16 mouse cellular contexts compared by ENCODE assay signal in the genomic region with DNA sequence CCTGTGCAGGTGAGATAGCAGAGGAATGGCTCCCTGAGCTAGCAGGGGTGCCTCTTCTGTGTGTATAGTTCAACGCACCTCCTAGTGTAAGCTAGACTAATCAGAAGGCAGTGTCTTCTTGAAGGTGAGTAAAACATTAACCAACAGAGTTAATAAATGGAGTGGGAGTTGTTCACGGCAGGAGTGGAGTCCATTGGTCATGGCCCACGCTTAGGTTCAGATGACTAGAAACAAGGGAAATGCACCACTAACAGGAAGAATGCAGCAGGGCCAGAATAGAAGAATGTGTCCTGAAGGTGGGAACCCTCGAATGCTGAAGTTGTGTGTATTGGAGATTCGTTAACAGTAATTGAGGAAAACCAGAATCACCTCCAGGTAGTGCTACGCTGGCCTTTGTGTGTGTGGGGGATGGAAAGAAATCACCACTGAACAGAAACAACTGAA. TPM values are rescaled to one million over a fixed set of nuclear protein-coding genes. Genes with fewer than 3 reads are reported as not detected.
DNase-seq lines count a peak whose midpoint lies in the region; ATAC-seq and TF ChIP-seq lines count a peak whose summit lies in the region.
"Had no signal": no experiment of that assay in that cellular context is flagged by ENCODE, and none has a peak within 500 bp of the region (broad histone marks: within the 10 kb centered on the region; RNA-seq: fewer than 3 reads in every experiment).

No protein-coding gene starts in this region.

- no peak overlapping the region for H3K4me2 ChIP-seq in hindbrain, embryonic 13.5 days
- H3K4me2 ChIP-seq in hindbrain, embryonic 16.5 days (ENCODE audit: low read length) = no peak overlapping the region
- peak overlapping the region; percentile 54 for H3K4me2 ChIP-seq in intestine, postnatal 0 days (replicated peaks; ENCODE audit: low read depth)
- 0 out of 2 replicates have a peak overlapping the region, but pooled peaks have one; percentile 1 for H3K4me2 ChIP-seq in stomach, embryonic 14.5 days (replicated peaks; ENCODE audit: low read depth, low read length)

- no peaks in the 10 kb centered on the region for H3K9me3 ChIP-seq in hindbrain, embryonic 13.5 days
- H3K9me3 ChIP-seq in hindbrain, embryonic 16.5 days (ENCODE audit: control insufficient read depth, low read length) = no peaks in the 10 kb centered on the region
- no peaks in the 10 kb centered on the region for H3K9me3 ChIP-seq in intestine, postnatal 0 days (ENCODE audit: control insufficient read depth)
- H3K9me3 ChIP-seq in stomach, embryonic 14.5 days (ENCODE audit: control insufficient read depth, low read depth, low read length) = no peaks in the 10 kb centered on the region
- H3K9me3 ChIP-seq: G1E had no signal

- no peak for TF ChIP-seq CTCF in intestine, postnatal 0 days (IDR thresholded peaks at IDR 0.05; ENCODE audit: low read depth)

- ATAC-seq in hindbrain, embryonic 13.5 days (ENCODE audit: low FRiP score) = no peak
- no peak for ATAC-seq in hindbrain, embryonic 16.5 days
- ATAC-seq in intestine, postnatal 0 days = peak; percentile 85
- ATAC-seq in stomach, embryonic 14.5 days (ENCODE audit: insufficient number of reproducible peaks, insufficient read depth, low FRiP score, low read depth) = peak; percentile 54
- ATAC-seq: inflammation-experienced regulatory T-cells, adult 6 months had no signal

- H3K4me1 ChIP-seq in hindbrain, embryonic 13.5 days (replicated peaks) = peaks cover 36% of the 10 kb centered on the region
- peaks cover 17% of the 10 kb centered on the region for H3K4me1 ChIP-seq in hindbrain, embryonic 16.5 days (ENCODE audit: control insufficient read depth, insufficient read depth, low read depth, low read length)
- H3K4me1 ChIP-seq in intestine, postnatal 0 days (replicated peaks; ENCODE audit: control insufficient read depth, insufficient read depth, low read length) = peaks cover 7% of the 10 kb centered on the region; the same call in 1 of the 2 replicates
- peaks cover 9% of the 10 kb centered on the region; the same call in 1 of the 2 replicates for H3K4me1 ChIP-seq in stomach, embryonic 14.5 days (ENCODE audit: control insufficient read depth, insufficient read depth, low read length)

- DNase-seq in kidney, postnatal 25 days = peak; percentile 67 to 80
- no peak for DNase-seq in heart, postnatal 4 days
- DNase-seq in spleen, adult 18-20 months = no peak
- no peak for DNase-seq in right cerebral cortex, postnatal 36 days (ENCODE audit: low spot score in 2 of 2)
- DNase-seq: cerebellum, postnatal 14 days; gastrocnemius, postnatal 25 days had no signal

- no peak overlapping the region for H3K4me3 ChIP-seq in hindbrain, embryonic 13.5 days
- no peak overlapping the region for H3K4me3 ChIP-seq in hindbrain, embryonic 16.5 days (ENCODE audit: low read length)
- H3K4me3 ChIP-seq in intestine, postnatal 0 days (ENCODE audit: low read depth, low read length) = 0 out of 2 replicates have a peak overlapping the region, but pooled peaks have one; percentile 0
- H3K4me3 ChIP-seq in stomach, embryonic 14.5 days (ENCODE audit: low read depth, low read length) = no peak overlapping the region

- H3K27ac ChIP-seq in hindbrain, embryonic 13.5 days = no peak overlapping the region
- H3K27ac ChIP-seq in hindbrain, embryonic 16.5 days (ENCODE audit: low read depth, low read length) = no peak overlapping the region
- H3K27ac ChIP-seq in intestine, postnatal 0 days (ENCODE audit: low read depth, low read length) = peak overlapping the region; percentile 67; the same call in 1 of the 2 replicates
- H3K27ac ChIP-seq in stomach, embryonic 14.5 days (ENCODE audit: low read length) = no peak overlapping the region
- H3K27ac ChIP-seq: macrophage had no signal

- 0 out of 2 replicates have a peak overlapping the region, but pooled peaks have one; percentile 3 for H3K9ac ChIP-seq in hindbrain, embryonic 13.5 days
- H3K9ac ChIP-seq in hindbrain, embryonic 16.5 days (ENCODE audit: low read depth, low read length) = no peak overlapping the region
- H3K9ac ChIP-seq in intestine, postnatal 0 days (ENCODE audit: low read depth, low read length) = no peak overlapping the region
- H3K9ac ChIP-seq in stomach, embryonic 14.5 days (replicated peaks; ENCODE audit: low read depth, low read length) = no peak overlapping the region

- no peaks in the 10 kb centered on the region for H3K27me3 ChIP-seq in hindbrain, embryonic 13.5 days
- H3K27me3 ChIP-seq in hindbrain, embryonic 16.5 days (replicated peaks; ENCODE audit: control insufficient read depth, insufficient read depth, low read length) = no peaks in the 10 kb centered on the region
- no peaks in the 10 kb centered on the region for H3K27me3 ChIP-seq in intestine, postnatal 0 days (replicated peaks; ENCODE audit: control insufficient read depth, insufficient read depth, low read length)
- H3K27me3 ChIP-seq in stomach, embryonic 14.5 days (ENCODE audit: control insufficient read depth, insufficient read depth, low read length) = no peaks in the 10 kb centered on the region

- H3K36me3 ChIP-seq in hindbrain, embryonic 13.5 days = peaks cover 28% of the 10 kb centered on the region
- peaks cover 11% of the 10 kb centered on the region for H3K36me3 ChIP-seq in hindbrain, embryonic 16.5 days (ENCODE audit: control insufficient read depth, insufficient read depth, low read length)
- peaks cover 14% of the 10 kb centered on the region for H3K36me3 ChIP-seq in intestine, postnatal 0 days (ENCODE audit: control insufficient read depth, insufficient read depth)
- peaks cover 11% of the 10 kb centered on the region for H3K36me3 ChIP-seq in stomach, embryonic 14.5 days (ENCODE audit: control insufficient read depth, insufficient read depth, low read length)

- 78% methylated on average over 6 of the region's 6 CpGs for WGBS in hindbrain, embryonic 13.5 days
- 83% methylated on average over 6 of the region's 6 CpGs for WGBS in hindbrain, embryonic 16.5 days
- 38% methylated on average over 6 of the region's 6 CpGs for WGBS in intestine, postnatal 0 days
- 72% methylated on average over 6 of the region's 6 CpGs for WGBS in stomach, embryonic 14.5 days

RNA-seq across cellular contexts. Expression of a gene that starts 4.2 kb away (rescaled TPM):
- polyA plus RNA-seq in hindbrain, embryonic 13.5 days (2015; fragmentation: Nextera tagmentation; extraction: Ambion mirVana) = 27.1 and 27.2 TPM in 2 replicates
- polyA plus RNA-seq in hindbrain, embryonic 16.5 days (2015; fragmentation: Nextera tagmentation; extraction: Ambion mirVana) = 15.9 and 20.5 TPM in 2 replicates
- polyA plus RNA-seq in intestine, postnatal 0 days (2015; fragmentation: Nextera tagmentation; extraction: Ambion mirVana) = 5.6 and 6.5 TPM in 2 replicates
- polyA plus RNA-seq in stomach, embryonic 14.5 days (2014; fragmentation: Nextera tagmentation; extraction: Ambion mirVana) = 27.7 and 28.0 TPM in 2 replicates
- total RNA-seq in heart, postnatal 4 days (2021) = 10 to 100 TPM; 22.6 to 25.0 TPM

RNA-seq across cellular contexts. Expression of a gene that starts 27.6 kb away (rescaled TPM):
- polyA plus RNA-seq in hindbrain, embryonic 13.5 days (2015; fragmentation: Nextera tagmentation; extraction: Ambion mirVana) = 102 and 113 TPM in 2 replicates
- 79.0 and 82.3 TPM in 2 replicates for polyA plus RNA-seq in hindbrain, embryonic 16.5 days (2015; fragmentation: Nextera tagmentation; extraction: Ambion mirVana)
- 17.9 and 19.2 TPM in 2 replicates for polyA plus RNA-seq in intestine, postnatal 0 days (2015; fragmentation: Nextera tagmentation; extraction: Ambion mirVana)
- 59.2 and 60.9 TPM in 2 replicates for polyA plus RNA-seq in stomach, embryonic 14.5 days (2014; fragmentation: Nextera tagmentation; extraction: Ambion mirVana)
- total RNA-seq in heart, postnatal 4 days (2021) = 10 to 100 TPM; 20.8 to 22.7 TPM

RNA-seq across cellular contexts. Expression of a gene that starts 36.1 kb away (rescaled TPM):
- polyA plus RNA-seq in hindbrain, embryonic 13.5 days (2015; fragmentation: Nextera tagmentation; extraction: Ambion mirVana) = not detected in 2 replicates
- not detected in 2 replicates for polyA plus RNA-seq in hindbrain, embryonic 16.5 days (2015; fragmentation: Nextera tagmentation; extraction: Ambion mirVana)
- polyA plus RNA-seq in intestine, postnatal 0 days (2015; fragmentation: Nextera tagmentation; extraction: Ambion mirVana) = not detected in 2 replicates
- polyA plus RNA-seq in stomach, embryonic 14.5 days (2014; fragmentation: Nextera tagmentation; extraction: Ambion mirVana) = not detected in 2 replicates
- not detected for total RNA-seq in heart, postnatal 4 days (2021)
- total RNA-seq: gastrocnemius, postnatal 25 days; left cerebral cortex, postnatal 14 days had no signal
- polyA plus RNA-seq: embryonic facial prominence, embryonic 14.5 days; G1E; heart, postnatal 0 days; inflammation-experienced regulatory T-cells, adult 6 months; macrophage had no signal

Comparison
In these comparisons a context has a peak if more than half of its experiments do, and no peak if none do; other contexts are left out.
1. ATAC-seq: peak in intestine, postnatal 0 days (single experiment) and stomach, embryonic 14.5 days (single experiment); none in hindbrain, embryonic 13.5 days (single experiment) and hindbrain, embryonic 16.5 days (single experiment).
2. H3K4me2 ChIP-seq: peak in intestine, postnatal 0 days (single experiment) and stomach, embryonic 14.5 days (single experiment); none in hindbrain, embryonic 13.5 days (single experiment) and hindbrain, embryonic 16.5 days (single experiment).
3. DNase-seq: peak in kidney, postnatal 25 days (2 of 2); none in heart, postnatal 4 days (single experiment), spleen, adult 18-20 months (0 of 2) and right cerebral cortex, postnatal 36 days (0 of 2).